Mouse (Mus musculus) bone marrow, adult 2 months (tissue): ENCODE measurements around the gene Marcks.

Experiments
- CTCF ChIP-seq: fragments of 200-500 bp; IDR thresholded peaks from 2 replicates; pipeline ENCODE4 v1.5.1; 2011; ENCODE audit warnings: low read length, control low read depth; ENCODE audit not compliant: control insufficient read depth, insufficient read depth
- POLR2A ChIP-seq: fragments of 200-500 bp; IDR thresholded peaks from 2 replicates; pipeline ENCODE4 v1.6.1; 2011; ENCODE audit warnings: low read depth, mild to moderate bottlenecking, control low read depth, low read length, borderline replicate concordance; ENCODE audit not compliant: control insufficient read depth

DNA sequence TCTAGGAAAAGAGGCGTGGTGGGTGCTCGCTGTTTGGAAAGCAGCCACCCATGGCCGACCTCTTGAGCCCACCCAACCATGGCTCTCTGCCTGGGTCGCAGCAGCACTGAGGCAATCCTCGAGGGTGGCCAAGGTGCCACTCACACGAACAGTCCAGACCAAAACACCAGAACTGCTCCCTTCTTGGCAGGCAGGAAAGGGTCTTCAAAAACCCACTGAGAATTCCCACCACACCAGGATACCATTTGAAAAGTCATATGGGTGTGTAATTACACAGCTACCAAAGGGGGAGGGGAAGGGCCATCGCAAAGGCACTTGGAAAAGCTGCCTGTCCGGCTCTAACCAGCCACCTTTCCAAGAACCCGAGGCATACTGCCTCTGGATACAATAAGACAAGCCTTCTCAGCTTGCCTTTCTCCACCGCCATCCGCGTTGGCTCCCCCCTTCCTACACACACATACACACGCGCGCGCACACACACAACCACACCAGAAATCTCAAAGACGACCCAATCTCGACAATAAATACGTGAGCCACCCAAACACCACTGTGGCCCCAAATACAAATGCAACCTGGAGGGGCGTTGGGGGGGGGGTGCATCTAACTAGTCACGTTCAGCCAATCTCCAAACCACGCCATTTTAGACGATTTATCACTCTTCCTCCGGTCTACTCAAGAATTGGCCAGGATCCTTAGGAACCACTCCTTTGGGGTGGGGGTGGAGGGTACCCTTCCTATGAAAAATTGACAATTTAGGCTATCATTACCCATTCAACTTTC is 999 bp downstream of the Marcks start:
- TF ChIP-seq POLR2A (0 out of 2 replicates have a peak, but pooled peaks have one; percentile 8), CTCF (no peak)
